Mouse (Mus musculus) limb, embryonic 15.5 days (tissue): ENCODE measurements around the gene Scn1b. TPM values are rescaled to one million over a fixed set of nuclear protein-coding genes. Genes with fewer than 3 reads are reported as not detected.

Experiments
- ATAC-seq: fragments of 200-750 bp; cut with Nextera tagmentation; 2 replicates; pipeline ENCODE4 v1.8.0; 2017; ENCODE audit warnings: low read depth, moderate TSS enrichment; ENCODE audit not compliant: insufficient number of reproducible peaks, low FRiP score, low TSS enrichment
- H3K27ac ChIP-seq: fragments of 300-500 bp; sonication (generic); 2 replicates; pipeline ENCODE4 v1.5.1; 2015; ENCODE audit warnings: moderate library complexity, mild to moderate bottlenecking, inconsistent platforms
- H3K27me3 ChIP-seq: fragments of 300-500 bp; sonication (generic); 2 replicates; pipeline ENCODE4 v1.6.1; 2015; ENCODE audit warnings: inconsistent platforms
- H3K36me3 ChIP-seq: fragments of 300-500 bp; sonication (generic); 2 replicates; pipeline ENCODE4 v1.6.1; 2015; ENCODE audit warnings: inconsistent platforms
- H3K4me1 ChIP-seq: fragments of 300-500 bp; sonication (generic); 2 replicates; pipeline ENCODE4 v1.6.1; 2015; ENCODE audit warnings: inconsistent platforms
- H3K4me2 ChIP-seq: fragments of 300-500 bp; sonication (generic); 2 replicates; pipeline ENCODE4 v1.6.1; 2015; ENCODE audit warnings: mild to moderate bottlenecking, inconsistent platforms
- H3K4me3 ChIP-seq: fragments of 300-500 bp; sonication (generic); 2 replicates; pipeline ENCODE4 v1.5.1; 2015; ENCODE audit warnings: mild to moderate bottlenecking, inconsistent platforms
- H3K9ac ChIP-seq: fragments of 300-500 bp; sonication (generic); 2 replicates; pipeline ENCODE4 v1.6.1; 2015; ENCODE audit warnings: inconsistent platforms
- H3K9me3 ChIP-seq: fragments of 300-500 bp; sonication (generic); 2 replicates; pipeline ENCODE4 v1.6.1; 2016; ENCODE audit warnings: inconsistent platforms
- WGBS: fragments of 180-500 bp; shearing (Covaris S2); methylation state at CpG from one replicate; pipeline ENCODE4 v1.1.7; 2015; 5-methylcytosine and 5-hydroxymethylcytosine counted together
- polyA plus RNA-seq: library from polyadenylated mRNA; unstranded; fragments of >200 nt; fragmentation: Nextera tagmentation; extraction: Ambion mirVana; gene quantifications from 2 replicates; pipeline ENCODE4 v1.2.1, GENCODE M21; 2015

Scn1b gene
- 4.7 and 5.7 TPM in 2 replicates for polyA plus RNA-seq

GRCm38 (mm10) chr7:31126851-31127724 lies at the start of gene Scn1b:
Gene Scn1b (minus strand): TSS chr7:31127003.
- Histone ChIP-seq H3K27me3 (peaks cover 31% of the 10 kb centered on the region), H3K27ac (no peak within 1 kb of the TSS), H3K36me3 (peaks cover 37% of the 10 kb centered on the region), H3K4me3 (peak within 1 kb of the TSS; percentile 65), H3K4me1 (peaks cover 17% of the 10 kb centered on the region), H3K9me3 (no peaks in the 10 kb centered on the region), H3K9ac (peak within 1 kb of the TSS; percentile 48), H3K4me2 (peak within 1 kb of the TSS; percentile 99)
- no peak for ATAC-seq
- 2% methylated on average over 45 of the region's 60 CpGs for WGBS

- H3K4me2 ChIP-seq, result no peak overlapping the region
- H3K27ac ChIP-seq, result no peak overlapping the region
- 79% methylated on average over 3 of the region's 3 CpGs for WGBS
- no peak overlapping the region for H3K9ac ChIP-seq
- ATAC-seq, result no peak
- H3K9me3 ChIP-seq, result no peaks in the 10 kb centered on the region
- H3K27me3 ChIP-seq, result peaks cover 19% of the 10 kb centered on the region
- H3K4me1 ChIP-seq, result peaks cover 2% of the 10 kb centered on the region; the same call in 1 of the 2 replicates
- H3K4me3 ChIP-seq, result no peak overlapping the region
- H3K36me3 ChIP-seq, result no peaks in the 10 kb centered on the region
Observed at GRCm38 (mm10) chr7:31175096-31175495, 48.3 kb upstream of the Scn1b start.

GRCm38 (mm10) chr7:31174466-31174865 lies 47.7 kb upstream of the Scn1b start:
- WGBS, result 59% methylated on average over 8 of the region's 8 CpGs
- Histone ChIP-seq H3K4me2 (no peak overlapping the region), H3K4me3 (no peak overlapping the region), H3K9me3 (no peaks in the 10 kb centered on the region), H3K36me3 (no peaks in the 10 kb centered on the region), H3K9ac (no peak overlapping the region), H3K27me3 (peaks cover 19% of the 10 kb centered on the region), H3K27ac (no peak overlapping the region), H3K4me1 (peaks cover 2% of the 10 kb centered on the region; the same call in 1 of the 2 replicates)
- ATAC-seq, result no peak

- no peaks in the 10 kb centered on the region for H3K36me3 ChIP-seq
- H3K9me3 ChIP-seq, result no peaks in the 10 kb centered on the region
- H3K27ac ChIP-seq, result no peak overlapping the region
- H3K4me1 ChIP-seq, result peaks cover 2% of the 10 kb centered on the region; the same call in 1 of the 2 replicates
- 13% methylated on average over 2 of the region's 2 CpGs for WGBS
- no peak for ATAC-seq
- no peaks in the 10 kb centered on the region for H3K27me3 ChIP-seq
- no peak overlapping the region for H3K4me3 ChIP-seq
- H3K4me2 ChIP-seq, result no peak overlapping the region
- H3K9ac ChIP-seq, result no peak overlapping the region
Observed at GRCm38 (mm10) chr7:31172238-31172637, 45.4 kb upstream of the Scn1b start.

- 97% methylated on average over 9 of the region's 9 CpGs for WGBS
Observed at GRCm38 (mm10) chr7:31170520-31170919, 43.7 kb upstream of the Scn1b start.

GRCm38 (mm10) chr7:31168412-31168811 lies 41.6 kb upstream of the Scn1b start:
- no peak overlapping the region for H3K4me2 ChIP-seq
- no peaks in the 10 kb centered on the region for H3K36me3 ChIP-seq
- H3K4me3 ChIP-seq, result no peak overlapping the region
- no peaks in the 10 kb centered on the region for H3K27me3 ChIP-seq
- 30% methylated on average over 8 of the region's 8 CpGs for WGBS
- no peak overlapping the region for H3K9ac ChIP-seq
- H3K27ac ChIP-seq, result no peak overlapping the region
- H3K4me1 ChIP-seq, result no peaks in the 10 kb centered on the region
- H3K9me3 ChIP-seq, result no peaks in the 10 kb centered on the region
- ATAC-seq, result no peak

More at GRCm38 (mm10) chr7:31170520-31170919, 43.7 kb upstream of the Scn1b start:
- no peaks in the 10 kb centered on the region for H3K9me3 ChIP-seq
- no peak for ATAC-seq
- no peaks in the 10 kb centered on the region for H3K4me1 ChIP-seq
- H3K27me3 ChIP-seq, result no peaks in the 10 kb centered on the region
- H3K27ac ChIP-seq, result no peak overlapping the region
- H3K4me2 ChIP-seq, result no peak overlapping the region
- H3K4me3 ChIP-seq, result no peak overlapping the region
- no peak overlapping the region for H3K9ac ChIP-seq
- no peaks in the 10 kb centered on the region for H3K36me3 ChIP-seq

- Histone ChIP-seq H3K4me2 (no peak overlapping the region), H3K9me3 (no peaks in the 10 kb centered on the region), H3K9ac (no peak overlapping the region), H3K27me3 (no peaks in the 10 kb centered on the region), H3K27ac (no peak overlapping the region), H3K4me1 (no peaks in the 10 kb centered on the region), H3K4me3 (no peak overlapping the region), H3K36me3 (no peaks in the 10 kb centered on the region)
- WGBS, result 39% methylated on average over 1 of the region's 1 CpGs
- no peak for ATAC-seq
Observed at GRCm38 (mm10) chr7:31164748-31165147, 37.9 kb upstream of the Scn1b start.

- Histone ChIP-seq H3K4me3 (no peak overlapping the region), H3K9me3 (no peaks in the 10 kb centered on the region), H3K4me2 (no peak overlapping the region), H3K27me3 (no peaks in the 10 kb centered on the region), H3K9ac (no peak overlapping the region), H3K4me1 (no peaks in the 10 kb centered on the region), H3K36me3 (no peaks in the 10 kb centered on the region), H3K27ac (no peak overlapping the region)
- no peak for ATAC-seq
- 66% methylated on average over 3 of the region's 3 CpGs for WGBS
Observed at GRCm38 (mm10) chr7:31163666-31164577, 37.1 kb upstream of the Scn1b start.

GRCm38 (mm10) chr7:31162324-31162723 lies 35.5 kb upstream of the Scn1b start:
- H3K4me3 ChIP-seq, result no peak overlapping the region
- H3K9ac ChIP-seq, result no peak overlapping the region
- no peaks in the 10 kb centered on the region for H3K36me3 ChIP-seq
- H3K4me1 ChIP-seq, result no peaks in the 10 kb centered on the region
- no peak for ATAC-seq
- no peak overlapping the region for H3K4me2 ChIP-seq
- H3K27me3 ChIP-seq, result no peaks in the 10 kb centered on the region
- WGBS, result 75% methylated on average over 11 of the region's 11 CpGs
- H3K27ac ChIP-seq, result no peak overlapping the region
- H3K9me3 ChIP-seq, result no peaks in the 10 kb centered on the region

- H3K4me3 ChIP-seq, result no peak overlapping the region
- H3K27me3 ChIP-seq, result no peaks in the 10 kb centered on the region
- no peaks in the 10 kb centered on the region for H3K9me3 ChIP-seq
- H3K4me2 ChIP-seq, result no peak overlapping the region
- no peak for ATAC-seq
- no peaks in the 10 kb centered on the region for H3K36me3 ChIP-seq
- 51% methylated on average over 3 of the region's 3 CpGs for WGBS
- no peaks in the 10 kb centered on the region for H3K4me1 ChIP-seq
- H3K9ac ChIP-seq, result no peak overlapping the region
- no peak overlapping the region for H3K27ac ChIP-seq
Observed at GRCm38 (mm10) chr7:31161831-31162230, 35.0 kb upstream of the Scn1b start.

GRCm38 (mm10) chr7:31161246-31161645 lies 34.4 kb upstream of the Scn1b start:
- 77% methylated on average over 3 of the region's 3 CpGs for WGBS

GRCm38 (mm10) chr7:31160763-31161162 lies 34.0 kb upstream of the Scn1b start:
- H3K9ac ChIP-seq, result no peak overlapping the region
- no peak overlapping the region for H3K4me3 ChIP-seq
- H3K27me3 ChIP-seq, result no peaks in the 10 kb centered on the region
- no peaks in the 10 kb centered on the region for H3K36me3 ChIP-seq
- no peak overlapping the region for H3K4me2 ChIP-seq
- H3K27ac ChIP-seq, result no peak overlapping the region
- peaks cover 3% of the 10 kb centered on the region for H3K4me1 ChIP-seq
- H3K9me3 ChIP-seq, result no peaks in the 10 kb centered on the region
- no peak for ATAC-seq
- WGBS, result 82% methylated on average over 5 of the region's 5 CpGs

More at GRCm38 (mm10) chr7:31161246-31161645, 34.4 kb upstream of the Scn1b start:
- Histone ChIP-seq H3K9me3 (no peaks in the 10 kb centered on the region), H3K27me3 (no peaks in the 10 kb centered on the region), H3K27ac (no peak overlapping the region), H3K4me1 (no peaks in the 10 kb centered on the region), H3K9ac (no peak overlapping the region), H3K36me3 (no peaks in the 10 kb centered on the region), H3K4me2 (no peak overlapping the region), H3K4me3 (no peak overlapping the region)
- no peak for ATAC-seq
